Mouse (Mus musculus): ENCODE measurements around the gene Map2k7. TPM values are rescaled to one million over a fixed set of nuclear protein-coding genes. Genes with fewer than 3 reads are reported as not detected.

Gene Map2k7
- polyA plus RNA-seq, 1 experiment from 2014 or later = 19.1 TPM

DNA sequence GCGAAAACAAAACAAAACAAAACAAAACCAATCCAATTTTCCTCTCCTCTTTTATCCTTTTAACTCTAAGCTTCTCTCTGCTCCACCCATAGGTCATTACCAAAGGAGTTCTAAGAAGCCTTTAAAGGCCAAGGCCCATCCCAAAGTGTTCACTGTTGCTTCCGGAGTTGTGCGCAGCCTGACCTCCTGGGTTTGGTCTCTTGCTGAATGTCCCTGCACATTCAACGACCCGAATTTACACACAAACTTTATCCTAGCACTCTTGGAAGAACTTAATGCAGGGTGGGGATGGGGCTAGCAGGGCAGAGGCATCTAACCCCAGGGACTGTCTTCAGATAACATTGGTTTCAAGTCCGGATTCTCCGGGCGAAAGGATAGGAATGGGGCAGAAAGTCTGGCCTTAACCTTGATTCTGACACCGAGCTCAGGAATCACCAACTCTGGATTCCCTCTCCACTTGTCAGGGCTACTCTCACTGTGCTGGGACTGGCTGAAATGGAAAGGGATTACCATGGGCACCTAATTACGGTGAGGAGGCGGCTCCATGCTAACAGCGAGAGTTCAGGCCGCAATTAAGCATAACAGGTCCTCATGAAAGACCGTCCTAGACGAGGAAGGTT is 616 bp upstream of the Map2k7 start:
- 21% methylated on average over 15 of the region's 15 CpGs for WGBS
- Histone ChIP-seq H3K9me3 (ENCODE audit: control insufficient read depth, low read length) (no peaks in the 10 kb centered on the region), H3K36me3 (ENCODE audit: control insufficient read depth, insufficient read depth, low read length) (peaks cover 10% of the 10 kb centered on the region), H3K27me3 (replicated peaks; ENCODE audit: control insufficient read depth, insufficient read depth, low read length) (no peaks in the 10 kb centered on the region), H3K27ac (ENCODE audit: low read depth) (peak overlapping the region; percentile 88), H3K4me3 (ENCODE audit: low read depth, low read length) (peak overlapping the region; percentile 90), H3K9ac (ENCODE audit: low read length) (peak overlapping the region; percentile 53), H3K4me2 (ENCODE audit: low read length) (peak overlapping the region; percentile 54), H3K4me1 (replicated peaks; ENCODE audit: control insufficient read depth, insufficient read depth, low read length) (peaks cover 20% of the 10 kb centered on the region)
- DNase-seq (ENCODE audit: low spot score) (no peak), ATAC-seq (replicated peaks; ENCODE audit: low FRiP score, low TSS enrichment, low read depth) (peak; percentile 8; the same call in 1 of the 2 replicates)

DNA sequence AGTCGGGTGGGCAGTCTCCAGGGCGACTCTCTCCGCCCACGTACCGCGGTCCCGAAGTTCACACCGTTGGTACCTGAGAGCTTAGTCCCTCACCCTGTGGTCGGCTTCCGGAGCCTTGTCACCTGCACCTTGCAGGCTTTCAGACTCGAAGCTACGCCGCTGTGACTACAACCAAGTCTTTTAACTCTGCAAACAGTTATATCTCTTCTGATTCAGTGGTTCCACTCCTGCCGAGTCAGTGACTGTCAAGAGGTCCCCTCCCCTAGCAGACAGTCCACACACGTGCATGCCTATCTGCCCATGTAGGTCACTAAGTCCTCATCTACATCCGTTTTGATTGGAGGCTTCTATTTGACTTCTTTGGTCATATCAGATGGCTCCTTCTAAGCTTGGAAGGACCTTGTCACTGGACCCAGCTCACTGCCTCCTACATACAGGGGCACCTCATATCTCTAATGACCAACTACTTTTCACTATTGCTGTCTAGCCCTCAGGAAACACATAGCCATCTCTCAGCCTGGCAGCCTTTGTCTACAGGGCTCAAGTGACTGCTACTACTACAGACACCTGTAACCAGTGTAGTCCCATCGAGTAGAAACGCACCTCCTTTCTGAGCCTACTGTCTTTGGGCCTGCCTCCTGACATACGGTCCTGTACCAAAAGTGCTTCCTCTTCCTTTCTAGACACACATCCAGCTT is 802 bp downstream of the Map2k7 start:
- WGBS = 12% methylated on average over 19 of the region's 19 CpGs
- Histone ChIP-seq H3K36me3 (ENCODE audit: control insufficient read depth, insufficient read depth, low read length) (peaks cover 24% of the 10 kb centered on the region), H3K4me2 (ENCODE audit: low read length) (peak overlapping the region; percentile 94), H3K4me1 (replicated peaks; ENCODE audit: control insufficient read depth, insufficient read depth, low read length) (peaks cover 20% of the 10 kb centered on the region), H3K27me3 (replicated peaks; ENCODE audit: control insufficient read depth, insufficient read depth, low read length) (no peaks in the 10 kb centered on the region), H3K4me3 (ENCODE audit: low read depth, low read length) (peak overlapping the region; percentile 90), H3K27ac (ENCODE audit: low read depth) (peak overlapping the region; percentile 88), H3K9ac (ENCODE audit: low read length) (peak overlapping the region; percentile 53), H3K9me3 (ENCODE audit: control insufficient read depth, low read length) (no peaks in the 10 kb centered on the region)
- peak; percentile 29; the same call in 1 of the 2 replicates for ATAC-seq (replicated peaks; ENCODE audit: low FRiP score, low TSS enrichment, low read depth)
- no peak for DNase-seq (ENCODE audit: low spot score)

DNA sequence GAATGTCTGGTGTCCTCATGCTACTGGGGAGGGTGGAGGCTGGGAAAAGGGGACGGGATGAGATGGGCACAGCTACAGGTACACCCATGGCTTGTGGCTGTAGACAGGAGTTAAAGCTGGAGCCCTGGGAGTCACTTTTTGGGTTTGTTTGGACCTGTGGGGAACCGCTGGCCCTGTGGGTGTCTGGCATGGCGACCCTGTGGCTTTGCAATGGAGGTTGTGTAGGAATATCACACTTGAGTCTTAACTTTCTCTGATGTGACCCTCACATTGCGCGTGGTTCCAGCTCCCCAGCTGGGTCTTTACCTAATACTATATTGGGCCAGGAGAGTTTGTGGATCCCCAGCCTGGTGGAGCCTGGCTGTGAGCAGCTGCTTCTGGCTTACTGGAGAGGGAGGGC is 6.5 kb downstream of the Map2k7 start:
- WGBS = 96% methylated on average over 5 of the region's 5 CpGs
- Histone ChIP-seq H3K4me1 (replicated peaks; ENCODE audit: control insufficient read depth, insufficient read depth, low read length) (peaks cover 11% of the 10 kb centered on the region), H3K36me3 (ENCODE audit: control insufficient read depth, insufficient read depth, low read length) (peaks cover 72% of the 10 kb centered on the region), H3K9me3 (ENCODE audit: control insufficient read depth, low read length) (no peaks in the 10 kb centered on the region), H3K9ac (ENCODE audit: low read length) (no peak overlapping the region), H3K4me3 (ENCODE audit: low read depth, low read length) (no peak overlapping the region), H3K27me3 (replicated peaks; ENCODE audit: control insufficient read depth, insufficient read depth, low read length) (no peaks in the 10 kb centered on the region), H3K27ac (ENCODE audit: low read depth) (no peak overlapping the region), H3K4me2 (ENCODE audit: low read length) (no peak overlapping the region)
- DNase-seq (ENCODE audit: low spot score) (no peak), ATAC-seq (replicated peaks; ENCODE audit: low FRiP score, low TSS enrichment, low read depth) (no peak)

- ATAC-seq (replicated peaks; ENCODE audit: low FRiP score, low TSS enrichment, low read depth) = no peak
These were observed 7.2 kb downstream of the Map2k7 start for GRCm38 (mm10) chr8:4245737-4246136.

GRCm38 (mm10) chr8:4247241-4247640 is 8.7 kb downstream of the Map2k7 start:
- Histone ChIP-seq H3K27ac (ENCODE audit: low read depth) (no peak overlapping the region), H3K9me3 (ENCODE audit: control insufficient read depth, low read length) (no peaks in the 10 kb centered on the region), H3K27me3 (replicated peaks; ENCODE audit: control insufficient read depth, insufficient read depth, low read length) (no peaks in the 10 kb centered on the region), H3K4me3 (ENCODE audit: low read depth, low read length) (no peak overlapping the region), H3K36me3 (ENCODE audit: control insufficient read depth, insufficient read depth, low read length) (peaks cover 69% of the 10 kb centered on the region), H3K4me1 (replicated peaks; ENCODE audit: control insufficient read depth, insufficient read depth, low read length) (peaks cover 5% of the 10 kb centered on the region; the same call in 1 of the 2 replicates), H3K4me2 (ENCODE audit: low read length) (no peak overlapping the region), H3K9ac (ENCODE audit: low read length) (no peak overlapping the region)
- WGBS = 82% methylated on average over 8 of the region's 8 CpGs
- ATAC-seq (replicated peaks; ENCODE audit: low FRiP score, low TSS enrichment, low read depth) (no peak), DNase-seq (ENCODE audit: low spot score) (no peak)

More at GRCm38 (mm10) chr8:4245737-4246136, 7.2 kb downstream of the Map2k7 start:
- no peak overlapping the region for H3K4me3 ChIP-seq (ENCODE audit: low read depth, low read length)
- DNase-seq (ENCODE audit: low spot score) = no peak
- no peaks in the 10 kb centered on the region for H3K27me3 ChIP-seq (replicated peaks; ENCODE audit: control insufficient read depth, insufficient read depth, low read length)
- 88% methylated on average over 13 of the region's 13 CpGs for WGBS
- H3K27ac ChIP-seq (ENCODE audit: low read depth) = no peak overlapping the region
- peaks cover 73% of the 10 kb centered on the region for H3K36me3 ChIP-seq (ENCODE audit: control insufficient read depth, insufficient read depth, low read length)
- H3K4me2 ChIP-seq (ENCODE audit: low read length) = no peak overlapping the region
- peaks cover 9% of the 10 kb centered on the region for H3K4me1 ChIP-seq (replicated peaks; ENCODE audit: control insufficient read depth, insufficient read depth, low read length)
- no peaks in the 10 kb centered on the region for H3K9me3 ChIP-seq (ENCODE audit: control insufficient read depth, low read length)
- no peak overlapping the region for H3K9ac ChIP-seq (ENCODE audit: low read length)

DNA sequence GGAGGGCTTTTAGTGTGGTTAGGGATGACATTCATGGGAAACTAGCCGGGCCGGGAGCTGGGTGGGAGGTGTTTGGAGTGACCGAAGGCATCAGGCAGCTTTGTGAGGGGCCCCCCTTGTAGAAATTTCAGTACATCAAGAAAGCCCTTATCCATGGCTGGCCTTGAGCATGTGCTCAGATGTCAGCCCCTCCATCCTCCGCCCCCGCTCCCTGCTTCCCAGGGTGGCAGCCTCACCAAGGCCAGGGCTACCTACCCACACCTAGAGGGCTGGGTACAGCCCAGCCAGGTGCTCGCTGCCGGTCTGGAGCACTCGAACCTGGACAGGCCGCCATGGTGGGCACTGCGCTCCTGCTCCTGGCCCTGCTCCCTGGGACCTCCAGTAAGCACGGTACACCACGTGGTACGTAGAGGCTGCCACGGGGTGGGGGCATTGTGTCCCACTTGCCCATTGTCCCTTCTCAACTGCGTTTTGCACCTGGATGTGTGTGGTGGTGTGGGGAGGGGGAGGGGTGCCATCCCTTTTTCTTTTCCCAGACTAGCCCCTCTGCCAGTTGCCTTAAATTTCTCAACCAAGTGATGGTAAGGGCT is 9.5 kb downstream of the Map2k7 start, which contains the start of gene Tgfbr3l:
TSS of gene Tgfbr3l (plus strand) at position 264 of the 590 bp plus-strand sequence.
- 79% methylated on average over 15 of the region's 15 CpGs for WGBS

DNA sequence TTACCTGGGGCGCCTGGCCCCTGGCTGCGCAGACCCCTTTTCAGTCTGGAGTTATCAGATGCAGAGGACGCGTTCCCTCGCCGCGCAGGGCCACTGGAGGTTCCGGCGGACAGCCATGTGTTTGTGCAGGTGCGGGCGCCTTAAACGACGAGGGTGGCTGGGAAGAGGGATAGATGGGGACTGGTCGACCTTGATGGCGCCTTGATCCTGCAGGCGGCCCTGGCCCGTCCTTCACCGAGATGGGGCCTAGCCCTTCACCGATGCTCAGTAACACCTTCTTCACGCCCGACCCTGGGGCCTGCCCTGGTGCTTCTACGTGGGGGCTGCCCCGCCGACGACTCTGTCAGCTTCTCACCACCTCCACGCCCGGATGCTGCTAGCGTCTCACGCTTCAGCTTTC is 10.7 kb downstream of the Map2k7 start:
- 17% methylated on average over 29 of the region's 29 CpGs for WGBS
- Histone ChIP-seq H3K4me3 (ENCODE audit: low read depth, low read length) (no peak overlapping the region), H3K4me2 (ENCODE audit: low read length) (no peak overlapping the region), H3K27me3 (replicated peaks; ENCODE audit: control insufficient read depth, insufficient read depth, low read length) (no peaks in the 10 kb centered on the region), H3K36me3 (ENCODE audit: control insufficient read depth, insufficient read depth, low read length) (peaks cover 51% of the 10 kb centered on the region), H3K4me1 (replicated peaks; ENCODE audit: control insufficient read depth, insufficient read depth, low read length) (peaks cover 11% of the 10 kb centered on the region), H3K27ac (ENCODE audit: low read depth) (peak overlapping the region; percentile 24; the same call in 1 of the 2 replicates), H3K9ac (ENCODE audit: low read length) (no peak overlapping the region), H3K9me3 (ENCODE audit: control insufficient read depth, low read length) (no peaks in the 10 kb centered on the region)
- ATAC-seq (replicated peaks; ENCODE audit: low FRiP score, low TSS enrichment, low read depth) = no peak
- peak; percentile 71 for DNase-seq (ENCODE audit: low spot score)

More for the DNA sequence above, 9.5 kb downstream of the Map2k7 start, which contains the start of gene Tgfbr3l:
- Histone ChIP-seq H3K9ac (ENCODE audit: low read length) (no peak within 1 kb of the TSS), H3K9me3 (ENCODE audit: control insufficient read depth, low read length) (no peaks in the 10 kb centered on the region), H3K27ac (ENCODE audit: low read depth) (no peak within 1 kb of the TSS), H3K4me3 (ENCODE audit: low read depth, low read length) (no peak within 1 kb of the TSS), H3K27me3 (replicated peaks; ENCODE audit: control insufficient read depth, insufficient read depth, low read length) (no peaks in the 10 kb centered on the region), H3K4me1 (replicated peaks; ENCODE audit: control insufficient read depth, insufficient read depth, low read length) (peaks cover 5% of the 10 kb centered on the region; the same call in 1 of the 2 replicates), H3K4me2 (ENCODE audit: low read length) (no peak within 1 kb of the TSS), H3K36me3 (ENCODE audit: control insufficient read depth, insufficient read depth, low read length) (peaks cover 62% of the 10 kb centered on the region)
- DNase-seq (ENCODE audit: low spot score) = no peak
- no peak for ATAC-seq (replicated peaks; ENCODE audit: low FRiP score, low TSS enrichment, low read depth)

- H3K9ac ChIP-seq (ENCODE audit: low read length) = no peak overlapping the region
- DNase-seq (ENCODE audit: low spot score) (peak; percentile 91), ATAC-seq (replicated peaks; ENCODE audit: low FRiP score, low TSS enrichment, low read depth) (peak; percentile 6; the same call in 1 of the 2 replicates)
- WGBS = 40% methylated on average over 26 of the region's 26 CpGs
- no peaks in the 10 kb centered on the region for H3K9me3 ChIP-seq (ENCODE audit: control insufficient read depth, low read length)
- peaks cover 51% of the 10 kb centered on the region for H3K36me3 ChIP-seq (ENCODE audit: control insufficient read depth, insufficient read depth, low read length)
- no peak overlapping the region for H3K27ac ChIP-seq (ENCODE audit: low read depth)
- H3K4me2 ChIP-seq (ENCODE audit: low read length) = no peak overlapping the region
- H3K27me3 ChIP-seq (replicated peaks; ENCODE audit: control insufficient read depth, insufficient read depth, low read length) = no peaks in the 10 kb centered on the region
- H3K4me3 ChIP-seq (ENCODE audit: low read depth, low read length) = no peak overlapping the region
- peaks cover 13% of the 10 kb centered on the region for H3K4me1 ChIP-seq (replicated peaks; ENCODE audit: control insufficient read depth, insufficient read depth, low read length)
These were observed 11.9 kb downstream of the Map2k7 start for GRCm38 (mm10) chr8:4250306-4250970.
